Mouse (Mus musculus): ENCODE measurements at regions not wholly inside any gene's neighbourhood (a gene's known extent, or its start where the extent isn't known, plus 50 kb on each side); places are given as distances from the start of the nearest gene placed in this dataset.

DNA sequence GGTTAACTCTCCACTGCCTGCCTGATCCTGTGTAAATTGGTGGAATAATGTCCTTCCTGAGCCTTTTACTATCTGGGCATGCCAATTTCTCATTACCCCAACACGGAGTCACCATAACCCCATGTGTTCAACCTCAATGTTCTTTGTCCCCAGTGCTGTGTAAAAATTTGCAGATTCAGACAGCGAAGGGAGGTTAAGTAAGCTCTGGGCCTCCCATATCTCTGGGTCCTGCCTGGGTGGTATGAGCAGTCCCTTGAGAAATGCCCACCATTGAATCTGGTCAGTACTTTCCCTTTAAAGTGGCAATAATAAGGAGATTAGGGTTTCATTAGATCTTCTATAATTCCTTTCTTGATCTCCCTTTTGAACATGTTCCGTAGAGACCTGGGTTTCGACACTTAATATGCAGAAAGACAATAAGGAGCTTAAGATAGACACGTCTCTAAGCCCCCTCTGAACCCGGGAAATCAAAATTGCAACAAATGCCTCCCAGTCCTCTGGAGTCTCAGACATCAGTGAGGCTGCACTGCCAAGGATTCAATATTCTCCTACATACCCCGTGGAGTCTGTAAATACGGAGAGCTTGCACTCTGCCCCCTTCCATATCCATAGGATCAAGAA, 279.0 kb upstream of the Apob start:
- TF ChIP-seq CTCF (IDR thresholded peaks at IDR 0.05; ENCODE audit: low read depth): no peak

DNA sequence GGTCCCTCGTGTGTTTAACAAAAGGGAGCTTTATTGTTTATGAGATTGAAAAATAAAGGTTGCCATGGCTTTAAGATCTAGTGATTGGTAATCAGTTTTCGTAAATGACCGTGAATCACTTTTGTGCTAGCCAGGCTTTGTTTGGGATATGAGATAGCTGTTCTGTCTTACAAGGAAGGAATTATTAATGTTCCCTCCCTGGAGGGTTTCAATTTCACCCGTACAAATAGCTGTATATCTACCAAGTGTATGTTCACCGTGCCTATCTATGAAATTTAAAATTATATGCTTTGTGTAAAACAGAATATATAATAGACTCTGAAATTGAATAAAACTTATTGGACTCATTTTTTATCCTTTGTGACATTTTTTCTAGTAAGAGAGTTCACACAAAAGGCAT, 268.3 kb upstream of the Apob start:
- Histone ChIP-seq H3K4me3 (replicated peaks; ENCODE audit: low read depth, low read length) (no peak overlapping the region), H3K4me2 (ENCODE audit: low read length) (no peak overlapping the region), H3K27me3 (ENCODE audit: insufficient read depth, low read length) (no peaks in the 10 kb centered on the region), H3K9ac (ENCODE audit: low read depth, low read length) (no peak overlapping the region), H3K27ac (no peak overlapping the region), H3K9me3 (replicated peaks; ENCODE audit: low read length) (no peaks in the 10 kb centered on the region), H3K36me3 (ENCODE audit: insufficient read depth, low read length) (no peaks in the 10 kb centered on the region), H3K4me1 (replicated peaks; ENCODE audit: insufficient read depth, low read length) (no peaks in the 10 kb centered on the region)
- DNase-seq (ENCODE audit: low spot score) (no peak), ATAC-seq (replicated peaks; ENCODE audit: low FRiP score, low read depth) (no peak)
- no peak for TF ChIP-seq CTCF (IDR thresholded peaks at IDR 0.05; ENCODE audit: low read depth)
- WGBS: 56% methylated on average over 5 of the region's 5 CpGs

More for the DNA sequence above, 279.0 kb upstream of the Apob start:
- Histone ChIP-seq H3K27ac (no peak overlapping the region), H3K4me3 (replicated peaks; ENCODE audit: low read depth, low read length) (no peak overlapping the region), H3K9me3 (replicated peaks; ENCODE audit: low read length) (no peaks in the 10 kb centered on the region), H3K4me1 (replicated peaks; ENCODE audit: insufficient read depth, low read length) (no peaks in the 10 kb centered on the region), H3K36me3 (ENCODE audit: insufficient read depth, low read length) (no peaks in the 10 kb centered on the region), H3K4me2 (ENCODE audit: low read length) (no peak overlapping the region), H3K9ac (ENCODE audit: low read depth, low read length) (no peak overlapping the region), H3K27me3 (ENCODE audit: insufficient read depth, low read length) (no peaks in the 10 kb centered on the region)
- no peak for DNase-seq (ENCODE audit: low spot score)
- WGBS: 85% methylated on average over 8 of the region's 8 CpGs
- ATAC-seq (replicated peaks; ENCODE audit: low FRiP score, low read depth): no peak

DNA sequence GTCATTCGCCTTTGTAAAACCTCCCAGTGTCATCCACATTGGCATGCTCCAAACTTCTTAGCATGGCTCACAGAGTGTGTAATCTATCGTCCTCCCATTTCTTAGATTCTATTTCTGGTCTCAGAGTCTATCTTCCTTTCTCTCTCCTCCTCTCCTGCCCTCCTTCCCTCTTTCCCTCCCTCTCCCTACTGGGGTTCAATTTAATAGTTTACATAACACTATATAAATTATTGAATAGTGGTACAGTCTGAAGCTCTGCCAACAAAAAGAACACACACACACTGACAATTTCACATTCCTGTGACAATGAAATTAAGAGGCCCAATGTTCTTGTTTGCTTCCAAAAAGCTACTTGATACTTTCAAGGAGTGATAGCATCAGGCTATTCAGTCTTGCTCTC, 267.6 kb upstream of the Apob start:
- no peaks in the 10 kb centered on the region for H3K27me3 ChIP-seq (ENCODE audit: insufficient read depth, low read length)
- no peaks in the 10 kb centered on the region for H3K36me3 ChIP-seq (ENCODE audit: insufficient read depth, low read length)
- no peak overlapping the region for H3K4me2 ChIP-seq (ENCODE audit: low read length)
- ATAC-seq (replicated peaks; ENCODE audit: low FRiP score, low read depth) (no peak), DNase-seq (ENCODE audit: low spot score) (no peak)
- H3K4me3 ChIP-seq (replicated peaks; ENCODE audit: low read depth, low read length): no peak overlapping the region
- no peak overlapping the region for H3K27ac ChIP-seq
- H3K9ac ChIP-seq (ENCODE audit: low read depth, low read length): no peak overlapping the region
- WGBS: 78% methylated on average over 2 of the region's 2 CpGs
- TF ChIP-seq CTCF (IDR thresholded peaks at IDR 0.05; ENCODE audit: low read depth): no peak
- H3K9me3 ChIP-seq (replicated peaks; ENCODE audit: low read length): no peaks in the 10 kb centered on the region
- H3K4me1 ChIP-seq (replicated peaks; ENCODE audit: insufficient read depth, low read length): no peaks in the 10 kb centered on the region

DNA sequence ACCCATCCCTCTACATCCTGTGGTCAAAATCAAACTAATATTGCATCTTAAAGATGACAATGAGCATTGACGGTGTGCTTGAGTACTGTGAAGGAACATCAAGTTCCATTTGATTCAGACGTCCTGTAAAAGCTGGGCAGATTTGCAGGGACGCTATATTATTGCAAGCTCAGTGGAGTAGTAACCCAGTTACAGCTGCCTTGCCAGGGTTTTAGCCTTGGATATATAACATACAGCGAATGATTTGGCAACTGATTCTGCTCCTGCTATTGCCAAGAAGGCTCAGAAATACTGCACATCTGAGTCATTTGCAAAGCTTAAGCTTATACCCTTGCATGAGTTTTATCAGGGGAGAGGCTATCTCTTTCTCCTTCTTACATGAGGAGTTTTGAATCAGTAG, 262.4 kb upstream of the Apob start:
- no peak for TF ChIP-seq CTCF (IDR thresholded peaks at IDR 0.05; ENCODE audit: low read depth)
- ATAC-seq (replicated peaks; ENCODE audit: low FRiP score, low read depth) (no peak), DNase-seq (ENCODE audit: low spot score) (no peak)
- no peak overlapping the region for H3K9ac ChIP-seq (ENCODE audit: low read depth, low read length)
- no peak overlapping the region for H3K4me3 ChIP-seq (replicated peaks; ENCODE audit: low read depth, low read length)
- no peaks in the 10 kb centered on the region for H3K4me1 ChIP-seq (replicated peaks; ENCODE audit: insufficient read depth, low read length)
- H3K27me3 ChIP-seq (ENCODE audit: insufficient read depth, low read length): no peaks in the 10 kb centered on the region
- H3K9me3 ChIP-seq (replicated peaks; ENCODE audit: low read length): no peaks in the 10 kb centered on the region
- 93% methylated on average over 4 of the region's 4 CpGs for WGBS
- no peak overlapping the region for H3K27ac ChIP-seq
- no peak overlapping the region for H3K4me2 ChIP-seq (ENCODE audit: low read length)
- no peaks in the 10 kb centered on the region for H3K36me3 ChIP-seq (ENCODE audit: insufficient read depth, low read length)

DNA sequence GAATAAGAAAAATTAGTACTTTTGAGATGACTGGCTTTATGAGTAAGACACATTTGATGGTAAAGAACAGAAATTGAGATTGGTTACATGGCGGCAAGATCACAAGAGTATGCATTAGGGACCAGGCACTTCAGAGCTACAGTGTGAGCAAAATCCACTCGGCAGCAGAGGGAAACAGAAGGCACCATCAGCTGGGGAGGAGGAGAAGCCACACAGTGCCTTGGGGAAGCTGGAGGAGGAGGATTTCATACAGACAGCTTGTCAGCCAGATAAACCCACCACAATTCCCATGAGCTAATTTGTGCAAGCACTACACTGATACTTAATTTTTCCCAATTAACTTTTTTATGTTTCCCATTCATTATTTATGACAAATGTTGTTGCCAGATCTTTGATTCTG, 258.9 kb upstream of the Apob start:
- no peak for DNase-seq (ENCODE audit: low spot score)
- 74% methylated on average over 2 of the region's 2 CpGs for WGBS

DNA sequence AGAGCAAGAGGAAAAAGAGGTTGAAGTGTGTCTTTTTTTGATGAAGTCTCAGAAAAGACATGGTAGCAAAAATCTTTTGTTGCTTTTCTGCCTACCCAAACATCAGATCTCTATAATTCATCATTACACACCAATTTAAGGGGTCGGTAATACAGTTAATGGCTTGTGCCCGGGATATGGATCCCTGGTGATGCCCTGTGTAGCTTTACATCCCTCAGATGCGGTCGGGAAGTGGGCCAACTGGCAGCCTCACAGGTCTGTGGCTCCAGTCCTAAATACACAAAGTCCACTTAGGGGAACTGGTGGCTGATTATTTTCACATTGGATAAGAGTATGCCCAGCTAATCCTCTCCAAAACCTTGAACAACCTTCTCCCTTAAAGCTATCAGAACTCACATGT, 258.4 kb upstream of the Apob start:
- H3K4me3 ChIP-seq (replicated peaks; ENCODE audit: low read depth, low read length): no peak overlapping the region
- H3K9me3 ChIP-seq (replicated peaks; ENCODE audit: low read length): no peaks in the 10 kb centered on the region
- H3K36me3 ChIP-seq (ENCODE audit: insufficient read depth, low read length): no peaks in the 10 kb centered on the region
- DNase-seq (ENCODE audit: low spot score): no peak
- TF ChIP-seq CTCF (IDR thresholded peaks at IDR 0.05; ENCODE audit: low read depth): no peak
- no peaks in the 10 kb centered on the region for H3K27me3 ChIP-seq (ENCODE audit: insufficient read depth, low read length)
- H3K9ac ChIP-seq (ENCODE audit: low read depth, low read length): no peak overlapping the region
- H3K4me1 ChIP-seq (replicated peaks; ENCODE audit: insufficient read depth, low read length): no peaks in the 10 kb centered on the region
- 66% methylated on average over 4 of the region's 4 CpGs for WGBS
- H3K4me2 ChIP-seq (ENCODE audit: low read length): no peak overlapping the region
- no peak for ATAC-seq (replicated peaks; ENCODE audit: low FRiP score, low read depth)
- H3K27ac ChIP-seq: no peak overlapping the region

More for the DNA sequence above, 258.9 kb upstream of the Apob start:
- no peak for ATAC-seq (replicated peaks; ENCODE audit: low FRiP score, low read depth)
- Histone ChIP-seq H3K27me3 (ENCODE audit: insufficient read depth, low read length) (no peaks in the 10 kb centered on the region), H3K27ac (no peak overlapping the region), H3K4me3 (replicated peaks; ENCODE audit: low read depth, low read length) (no peak overlapping the region), H3K9me3 (replicated peaks; ENCODE audit: low read length) (no peaks in the 10 kb centered on the region), H3K36me3 (ENCODE audit: insufficient read depth, low read length) (no peaks in the 10 kb centered on the region), H3K9ac (ENCODE audit: low read depth, low read length) (no peak overlapping the region), H3K4me1 (replicated peaks; ENCODE audit: insufficient read depth, low read length) (no peaks in the 10 kb centered on the region), H3K4me2 (ENCODE audit: low read length) (no peak overlapping the region)
- no peak for TF ChIP-seq CTCF (IDR thresholded peaks at IDR 0.05; ENCODE audit: low read depth)

DNA sequence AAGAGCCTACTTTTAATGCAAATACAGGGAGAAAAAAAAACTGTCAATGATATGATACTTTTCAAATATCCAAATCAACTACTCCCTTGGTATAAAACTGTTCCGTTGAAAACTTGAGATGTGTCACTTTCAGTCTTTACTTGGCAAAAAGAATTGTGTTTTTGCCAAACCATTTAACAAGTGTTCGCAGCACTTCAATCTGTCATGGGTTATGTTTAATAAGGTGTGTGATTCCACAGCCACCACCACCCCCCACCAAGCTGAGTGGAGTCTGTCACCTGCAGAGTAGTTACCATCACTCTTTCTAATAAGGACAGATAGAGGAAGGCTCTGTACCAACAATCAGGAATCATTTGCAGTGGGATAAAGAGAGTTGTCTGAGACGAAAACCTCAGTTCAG, 252.5 kb upstream of the Apob start:
- 88% methylated on average over 3 of the region's 3 CpGs for WGBS

More for the DNA sequence above, 252.5 kb upstream of the Apob start:
- TF ChIP-seq CTCF (IDR thresholded peaks at IDR 0.05; ENCODE audit: low read depth): no peak
- Histone ChIP-seq H3K4me2 (ENCODE audit: low read length) (no peak overlapping the region), H3K9me3 (replicated peaks; ENCODE audit: low read length) (no peaks in the 10 kb centered on the region), H3K4me3 (replicated peaks; ENCODE audit: low read depth, low read length) (no peak overlapping the region), H3K36me3 (ENCODE audit: insufficient read depth, low read length) (no peaks in the 10 kb centered on the region), H3K4me1 (replicated peaks; ENCODE audit: insufficient read depth, low read length) (no peaks in the 10 kb centered on the region), H3K9ac (ENCODE audit: low read depth, low read length) (no peak overlapping the region), H3K27me3 (ENCODE audit: insufficient read depth, low read length) (no peaks in the 10 kb centered on the region), H3K27ac (no peak overlapping the region)
- ATAC-seq (replicated peaks; ENCODE audit: low FRiP score, low read depth) (no peak), DNase-seq (ENCODE audit: low spot score) (no peak)
